Mouse (Mus musculus): Measurements from ENCODE around the gene Amz1.

The Amz1 gene

GRCm38 (mm10) chr5:140801782-140802181, 77.9 kb downstream of the Amz1 start:
- DNase-seq (ENCODE audit: low read depth, low spot score): no peak

GRCm38 (mm10) chr5:140806252-140806651, 82.3 kb downstream of the Amz1 start:
- no peak for DNase-seq (ENCODE audit: low read depth, low spot score)

- DNase-seq (ENCODE audit: low read depth, low spot score): no peak
Observed at GRCm38 (mm10) chr5:140806939-140807338, 83.0 kb downstream of the Amz1 start.

Measured in c-Kit-negative CD71-positive TER-119-positive erythroid progenitor cells, embryonic 14.5 days (primary cell).